Mouse (Mus musculus) ES-Bruce4 (cell line): ENCODE measurements around the gene Wdr4.

ENCODE experiments used
- CTCF ChIP-seq: IDR thresholded peaks from one replicate; pipeline ENCODE4 v1.8.1; 2011; ENCODE audit warnings: low read depth, low read length
- EP300 ChIP-seq: IDR thresholded peaks from 2 replicates; pipeline ENCODE4 v1.6.1; 2011; ENCODE audit warnings: low read depth, low read length; ENCODE audit not compliant: insufficient read depth
- POLR2A ChIP-seq: IDR thresholded peaks from one replicate; pipeline ENCODE4 v1.8.1; 2011; ENCODE audit warnings: low read length; ENCODE audit not compliant: insufficient read depth

GRCm38 (mm10) chr17:31564858-31565140 lies 45.0 kb upstream of the Wdr4 start:
- TF ChIP-seq POLR2A (no peak), CTCF (no peak), EP300 (no peak)
